Mouse (Mus musculus) thymus, adult 2 months (tissue): ENCODE results near the gene Prpsap2.

Source experiments
- CTCF ChIP-seq: fragments of 200-500 bp; IDR thresholded peaks from 2 replicates; pipeline ENCODE4 v1.5.1; 2012; ENCODE audit warnings: mild to moderate bottlenecking, control low read depth, low read length, moderate library complexity, borderline replicate concordance; ENCODE audit not compliant: control insufficient read depth, poor library complexity, insufficient read depth; ENCODE audit errors: extremely low read depth
- POLR2A ChIP-seq: fragments of 200-500 bp; IDR thresholded peaks from 2 replicates; pipeline ENCODE4 v1.6.1; 2012; ENCODE audit warnings: mild to moderate bottlenecking, low read length, control low read depth, moderate library complexity; ENCODE audit not compliant: control insufficient read depth, poor library complexity, insufficient read depth; ENCODE audit errors: extremely low read depth

DNA sequence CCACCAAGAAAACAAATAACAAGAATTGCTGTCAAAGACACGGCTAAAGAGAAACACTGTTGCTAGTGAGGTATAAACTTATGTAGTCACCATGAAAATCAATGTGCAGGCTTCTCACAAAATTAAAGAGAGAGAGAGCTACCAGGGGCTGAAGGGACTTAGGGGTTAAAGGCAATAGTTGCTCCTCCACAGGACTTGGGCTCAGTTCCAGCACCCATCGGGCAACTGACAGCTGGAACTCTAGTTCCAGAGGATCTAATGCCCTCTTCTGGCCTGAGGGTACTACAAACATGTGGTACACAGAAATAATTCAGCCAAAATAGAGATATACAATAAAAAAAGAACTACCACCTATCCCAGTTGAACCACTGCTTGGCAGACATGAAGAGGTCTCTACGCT lies 14.7 kb downstream of the Prpsap2 start:
- TF ChIP-seq CTCF (no peak), POLR2A (no peak)
